Mouse (Mus musculus) testis, postnatal 14 days (tissue): Measurements from ENCODE around the gene Tsr2.

Source experiments
- DNase-seq: peaks from one replicate; pipeline ENCODE4 v3.0.0; 2021; ENCODE audit warnings: low spot score

Gene Tsr2

DNA sequence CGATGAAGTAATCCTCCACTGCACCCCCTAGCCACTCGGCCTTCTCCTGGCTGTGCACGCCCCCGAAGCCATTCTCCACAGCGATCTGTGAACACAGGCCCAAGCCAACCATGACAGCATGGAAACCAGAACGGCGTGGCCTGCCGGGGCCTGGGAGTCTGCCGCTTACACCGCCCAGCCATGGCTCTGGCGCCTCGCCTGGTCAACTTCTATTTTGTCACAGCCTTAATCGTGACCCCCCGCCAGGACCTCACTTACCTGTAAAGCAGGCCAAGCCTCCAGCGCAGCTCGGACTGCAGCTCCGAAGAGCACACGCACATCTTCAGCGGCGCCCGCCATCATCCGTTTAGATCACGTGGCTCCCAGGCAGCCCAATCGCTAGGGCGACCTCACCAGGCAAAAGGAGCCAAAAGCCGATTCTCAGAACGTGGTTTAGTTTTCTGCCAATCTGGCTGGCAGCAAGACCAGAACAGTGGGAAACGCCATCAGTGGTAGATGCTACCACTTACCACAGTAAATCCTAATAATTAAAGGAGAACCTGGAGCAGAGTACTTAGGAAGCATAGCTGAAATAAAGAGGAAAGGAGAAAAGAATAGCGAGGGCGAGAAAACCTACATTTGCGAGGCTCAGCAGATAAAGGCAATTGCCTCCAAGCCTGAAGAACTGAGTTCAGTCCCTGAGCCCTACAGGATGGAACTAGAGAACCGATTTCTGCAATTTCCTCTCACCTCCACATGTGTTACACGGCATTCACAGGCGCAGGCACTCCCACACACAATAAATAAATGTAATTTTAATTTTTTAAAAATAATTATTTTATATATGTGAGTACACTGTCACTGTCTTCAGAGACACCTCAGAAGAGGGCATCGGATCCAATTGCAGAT is at the start of gene Tsr2:
TSS of gene Tsr2 (minus strand) at position 373 of the 888 bp plus-strand sequence.
- DNase-seq: peak; percentile 79

DNA sequence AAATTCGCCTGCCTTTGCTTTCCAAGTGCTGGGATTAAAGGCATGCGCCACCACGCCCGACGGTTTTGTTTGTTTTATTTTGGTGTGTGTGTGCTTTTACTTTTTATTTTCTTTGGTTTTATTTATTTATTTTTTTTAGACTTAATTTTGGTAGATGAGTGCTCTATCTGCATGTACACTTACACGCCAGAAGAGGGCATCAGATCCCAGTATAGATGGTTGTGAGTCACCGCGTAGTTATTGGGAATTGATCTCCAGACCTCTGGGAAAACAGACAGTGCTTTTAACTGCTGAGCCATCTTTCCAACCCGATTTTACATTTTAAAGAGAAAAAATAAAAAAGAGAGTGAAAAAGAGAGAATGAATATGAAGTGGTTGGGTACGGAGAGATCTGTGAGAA is 36.4 kb upstream of the Tsr2 start:
- no peak for DNase-seq

DNA sequence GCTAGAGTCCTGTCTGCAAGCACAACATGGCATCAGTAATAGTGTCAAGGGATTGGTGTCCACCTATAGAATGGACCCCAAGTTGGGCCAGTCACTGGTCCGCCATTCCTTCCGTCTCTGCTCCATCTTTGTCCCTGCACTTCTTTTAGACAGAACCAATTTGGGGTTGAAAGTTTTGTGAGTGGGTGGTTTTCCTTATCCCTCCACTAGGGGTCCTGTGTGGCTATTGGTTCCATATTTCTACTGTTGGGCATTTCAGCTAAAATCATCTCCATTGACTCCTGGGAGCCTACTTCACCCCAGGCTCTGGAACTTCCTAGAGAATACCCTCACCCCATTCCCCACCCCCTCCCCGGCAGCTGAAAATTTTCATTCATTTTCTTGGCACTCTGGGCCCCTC is 34.1 kb upstream of the Tsr2 start:
- DNase-seq: no peak

DNA sequence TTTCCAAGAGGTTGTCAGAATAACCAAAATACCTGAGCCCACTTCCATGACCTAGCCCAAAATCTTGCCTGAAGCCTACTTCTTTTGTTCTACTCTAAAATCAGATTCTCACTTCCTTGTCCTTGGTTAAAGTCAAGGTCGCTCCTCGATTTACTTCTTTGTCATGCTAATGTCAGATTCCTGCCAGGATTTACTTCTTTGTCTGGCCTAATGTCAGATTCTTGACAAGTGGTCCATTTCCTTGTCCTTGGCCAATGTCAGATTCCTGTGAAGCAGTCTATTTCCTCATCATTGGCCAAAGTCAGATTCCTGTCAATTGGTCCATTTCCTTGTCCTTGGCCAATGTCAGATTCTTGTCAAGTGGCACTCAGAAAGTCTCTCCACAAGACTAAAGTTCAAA is 27.6 kb upstream of the Tsr2 start:
- no peak for DNase-seq

DNA sequence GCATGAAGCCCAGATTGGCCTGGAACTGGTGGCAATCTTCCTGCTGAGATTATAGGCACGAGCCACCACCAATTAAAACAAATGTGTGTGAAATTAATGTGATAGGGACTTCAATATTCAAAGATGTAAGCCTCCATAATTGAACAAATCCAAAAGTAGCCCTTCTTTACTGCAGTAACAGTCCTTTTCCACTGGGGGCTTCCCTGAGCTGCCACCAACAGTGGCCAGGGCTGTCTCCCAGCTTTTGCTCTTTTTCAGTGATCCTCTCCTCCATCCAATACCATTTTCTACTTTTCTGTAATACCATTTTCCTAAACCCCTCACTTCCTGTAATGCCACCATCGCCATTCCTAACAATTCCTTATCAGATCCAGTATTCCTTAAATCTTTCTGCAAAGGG is 21.1 kb upstream of the Tsr2 start:
- DNase-seq: no peak

DNA sequence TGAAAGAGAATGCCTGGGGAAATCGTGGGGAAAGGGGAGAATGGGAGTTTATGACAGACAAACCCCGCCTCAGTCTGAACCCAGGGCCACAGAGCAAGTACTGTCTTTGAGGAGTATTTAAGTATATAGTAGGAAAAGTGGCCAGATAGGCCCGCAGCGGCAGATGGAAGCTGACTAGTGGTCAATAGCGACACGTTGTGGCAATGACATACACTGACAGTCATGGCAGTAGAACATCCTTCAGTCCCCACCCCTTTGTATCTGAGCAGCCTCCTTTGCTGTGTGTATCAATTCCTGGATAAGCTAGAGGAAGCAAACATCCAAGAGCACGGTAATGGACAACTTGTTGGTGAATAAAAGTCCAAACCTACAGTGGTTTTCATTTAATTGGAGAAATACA is 20.5 kb upstream of the Tsr2 start:
- no peak for DNase-seq

DNA sequence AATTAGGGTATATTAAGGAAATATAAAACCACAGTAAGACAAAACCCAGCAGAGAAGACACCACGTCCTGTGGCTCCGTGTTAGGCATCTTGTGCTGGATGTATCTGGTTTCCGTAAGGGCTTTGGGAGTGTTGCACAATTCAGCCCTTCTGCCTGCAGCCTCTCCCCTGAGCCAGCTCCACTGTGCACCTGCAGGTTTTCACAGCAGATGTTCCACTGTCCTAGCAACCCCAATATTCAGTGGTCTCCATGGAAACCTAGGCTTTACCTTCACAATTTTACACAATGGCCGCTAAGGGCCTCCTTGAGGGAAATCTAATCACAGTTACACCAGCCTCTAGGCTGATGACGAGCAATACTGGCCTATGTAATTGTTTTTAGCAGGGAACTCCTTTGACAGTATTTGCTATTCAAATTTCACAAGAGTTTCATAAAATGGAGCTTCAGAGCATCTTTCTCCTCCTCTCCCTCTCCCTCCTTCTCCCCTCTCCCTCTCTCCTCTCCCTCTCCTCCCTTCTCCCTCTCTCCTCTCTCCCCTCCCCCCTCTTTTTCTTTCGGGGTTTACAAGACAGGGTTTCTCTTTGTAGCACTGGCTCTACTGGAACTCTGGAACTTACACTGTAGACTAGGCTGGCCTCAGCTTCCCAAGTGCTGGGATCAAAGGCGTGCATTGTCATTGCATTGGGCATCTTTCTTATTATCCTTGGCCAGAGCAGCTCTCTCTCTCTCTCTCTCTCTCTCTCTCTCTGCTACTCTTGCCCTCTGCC is 11.1 kb upstream of the Tsr2 start:
- no peak for DNase-seq

DNA sequence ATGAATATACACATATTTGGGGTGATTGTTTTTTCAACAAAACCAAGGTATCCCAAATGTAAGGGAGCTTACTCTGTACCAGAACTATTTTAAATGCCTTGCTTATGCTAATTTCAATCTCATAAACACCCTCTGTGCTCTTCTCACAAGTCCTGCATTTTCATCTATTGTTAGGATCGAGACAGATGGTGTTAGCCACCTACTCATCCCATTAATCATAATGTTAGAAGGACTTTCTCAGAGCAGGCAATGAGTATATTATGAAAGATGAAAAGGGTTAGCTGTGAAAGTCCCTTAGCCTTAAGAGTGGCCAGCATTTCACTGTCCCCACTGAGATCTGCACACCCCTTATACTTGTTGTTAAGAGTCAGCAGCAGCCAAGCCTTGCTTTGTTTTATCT is 8.9 kb downstream of the Tsr2 start:
- DNase-seq: no peak

DNA sequence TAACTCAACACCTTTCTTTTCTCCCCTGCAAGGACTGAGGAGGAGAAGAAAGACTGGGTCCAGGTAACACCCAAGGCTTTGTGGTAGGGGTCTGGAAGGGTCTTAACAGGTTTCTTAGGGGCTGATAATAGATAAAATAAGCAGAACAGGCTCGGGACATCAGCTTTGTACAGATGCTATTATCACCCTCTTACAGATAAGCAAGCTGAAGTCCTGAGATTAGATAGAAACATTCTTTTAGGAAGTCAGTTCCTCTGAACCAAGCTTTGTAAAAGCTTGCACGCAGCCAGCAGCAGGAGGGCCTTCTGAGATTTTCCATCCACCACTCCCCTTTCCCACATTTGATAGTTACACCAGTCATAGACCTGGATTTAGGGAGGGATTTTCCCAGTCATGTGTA is 10.7 kb downstream of the Tsr2 start:
- DNase-seq: no peak

DNA sequence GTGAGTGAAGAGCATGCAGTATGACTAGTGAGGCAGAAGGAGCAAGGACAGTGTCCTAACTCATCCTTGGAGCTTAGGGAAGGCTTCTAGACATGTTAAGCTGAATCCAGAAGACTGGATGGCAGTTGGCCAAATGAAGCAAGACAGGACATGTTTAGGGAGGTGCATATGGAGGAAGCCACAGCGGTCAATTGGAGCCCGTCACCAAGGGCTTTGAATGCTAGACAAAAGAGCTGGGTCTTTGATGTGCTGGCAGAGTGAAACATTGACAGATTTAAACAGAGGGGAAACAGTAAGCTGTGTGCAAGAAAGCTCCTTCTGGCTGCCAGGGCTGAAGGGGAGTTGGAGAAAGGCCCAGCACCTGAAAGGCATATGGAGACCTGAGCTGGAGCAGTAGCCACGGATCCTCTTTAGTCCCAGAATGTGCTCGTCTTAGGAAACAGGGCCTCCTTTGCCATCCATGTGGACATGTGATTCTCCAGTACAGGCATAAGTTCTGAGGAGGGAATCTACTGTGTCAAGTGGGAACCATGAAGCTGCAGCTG is 19.3 kb downstream of the Tsr2 start:
- no peak for DNase-seq

DNA sequence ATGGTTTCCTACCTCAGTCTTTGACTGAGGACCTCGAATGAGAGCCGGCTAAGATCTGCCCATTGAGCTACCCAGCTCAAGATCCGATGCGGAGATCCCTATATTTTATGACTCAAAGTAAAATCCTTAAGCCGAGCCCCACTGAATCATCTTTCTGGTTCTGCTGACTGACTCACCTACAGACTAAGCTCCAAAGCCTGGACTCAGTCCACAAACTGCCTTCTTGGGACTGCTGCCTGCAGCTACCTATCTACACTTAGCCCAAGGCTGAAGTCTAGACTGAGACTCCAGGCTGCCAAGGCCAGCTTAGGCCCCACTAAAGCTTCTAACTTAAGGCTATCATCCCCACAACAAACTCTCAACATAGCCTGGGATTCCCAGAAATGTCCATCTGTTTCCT is 20.3 kb downstream of the Tsr2 start:
- no peak for DNase-seq

DNA sequence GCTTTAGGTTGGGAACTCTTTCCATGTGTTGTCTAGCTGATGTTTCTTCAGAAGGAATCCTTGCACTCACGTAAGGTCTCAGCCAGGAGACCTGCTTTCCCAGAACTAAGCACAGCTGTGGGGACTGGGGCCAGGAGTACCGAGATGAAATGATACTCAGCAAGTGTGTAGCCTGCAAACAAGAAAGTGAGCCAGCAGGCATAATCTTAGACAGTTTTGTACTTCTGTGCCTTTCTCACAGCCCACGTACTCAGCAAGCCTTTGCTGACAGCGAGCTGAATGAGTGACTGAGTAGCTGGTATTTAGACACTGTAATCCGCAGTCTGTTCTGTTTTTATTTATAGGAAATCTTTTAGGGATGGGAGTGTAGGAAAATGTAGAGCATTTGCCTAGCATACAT is 28.5 kb downstream of the Tsr2 start:
- DNase-seq: no peak

DNA sequence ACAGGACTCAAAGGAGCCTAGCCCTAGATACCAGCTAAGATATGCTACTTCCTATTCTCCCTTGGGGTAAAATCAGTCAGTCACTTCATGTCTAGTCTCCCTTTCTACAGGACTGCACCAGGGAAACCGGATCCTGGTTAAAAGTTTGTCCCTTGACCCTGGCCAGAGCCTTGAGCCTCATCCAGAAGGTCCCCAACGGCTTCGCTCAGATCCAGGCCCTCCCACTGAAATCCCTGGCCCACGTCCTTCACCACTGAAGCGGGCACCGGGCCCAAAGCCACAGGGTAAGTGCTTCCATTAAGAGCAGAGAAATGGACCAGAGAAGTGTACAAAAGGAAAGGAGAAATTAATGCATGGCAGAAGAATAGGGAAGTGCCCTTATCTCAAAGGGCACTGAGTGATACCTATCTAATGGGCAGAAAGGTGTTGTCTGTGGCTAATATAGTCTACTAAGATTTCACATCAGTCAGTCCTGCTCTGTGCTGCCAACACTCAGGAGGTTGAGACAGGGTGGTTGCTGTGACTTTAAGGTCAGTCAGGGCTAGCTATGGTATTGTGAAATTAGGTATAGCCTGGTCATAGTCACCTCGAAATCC is 30.2 kb downstream of the Tsr2 start:
- DNase-seq: no peak

DNA sequence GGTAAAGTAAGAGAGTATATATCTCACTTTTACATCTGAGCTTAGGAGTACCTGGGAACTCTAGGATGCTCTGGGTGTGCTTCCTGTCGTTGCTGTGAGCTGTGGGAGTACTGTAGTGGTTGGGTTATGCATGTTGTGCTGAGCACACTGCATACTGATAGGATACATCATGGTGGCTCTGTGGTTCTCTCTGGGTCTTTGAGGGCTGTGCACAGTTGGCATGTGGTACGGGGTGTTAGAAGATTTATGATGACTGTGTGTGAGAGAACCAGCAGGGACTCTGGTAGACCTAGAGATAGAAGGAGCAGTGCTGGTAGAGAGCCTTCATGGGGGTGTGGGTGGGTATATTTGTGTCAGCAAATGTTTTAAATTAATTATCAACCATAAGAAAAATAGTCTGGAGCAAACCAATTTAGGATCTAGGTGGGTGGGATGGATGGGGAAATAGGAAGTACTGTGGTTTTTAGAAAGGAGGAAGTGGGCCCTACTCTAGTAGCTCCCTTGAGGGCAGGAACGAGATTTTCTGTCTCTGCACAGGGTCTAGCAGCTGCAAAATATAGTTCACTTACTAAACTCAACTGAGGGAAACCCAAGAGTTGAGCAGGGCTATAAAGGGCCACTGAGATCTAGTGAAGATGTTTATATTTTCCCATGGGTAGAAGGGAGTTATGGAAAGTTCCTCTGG is 34.6 kb downstream of the Tsr2 start:
- DNase-seq: no peak

DNA sequence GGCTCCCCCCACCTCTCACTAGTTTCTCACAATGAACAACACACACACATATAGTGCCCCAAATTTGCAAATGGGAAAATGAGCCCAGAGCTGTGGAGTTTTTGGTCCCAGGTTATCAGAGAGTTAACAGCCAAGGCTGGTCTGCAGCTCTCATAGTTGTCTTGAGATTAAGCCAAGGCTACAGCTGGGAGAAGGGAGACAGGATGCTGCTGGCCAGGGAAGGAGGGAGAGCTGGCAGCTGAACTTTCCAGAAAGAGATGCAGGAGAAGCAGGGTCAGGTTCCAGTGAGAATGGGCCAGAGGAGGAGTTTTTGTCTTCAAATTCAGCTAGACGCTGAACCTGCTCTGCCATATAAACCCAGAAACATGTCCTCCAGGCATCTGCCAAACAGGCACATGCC is 37.0 kb downstream of the Tsr2 start:
- DNase-seq: peak; percentile 8

DNA sequence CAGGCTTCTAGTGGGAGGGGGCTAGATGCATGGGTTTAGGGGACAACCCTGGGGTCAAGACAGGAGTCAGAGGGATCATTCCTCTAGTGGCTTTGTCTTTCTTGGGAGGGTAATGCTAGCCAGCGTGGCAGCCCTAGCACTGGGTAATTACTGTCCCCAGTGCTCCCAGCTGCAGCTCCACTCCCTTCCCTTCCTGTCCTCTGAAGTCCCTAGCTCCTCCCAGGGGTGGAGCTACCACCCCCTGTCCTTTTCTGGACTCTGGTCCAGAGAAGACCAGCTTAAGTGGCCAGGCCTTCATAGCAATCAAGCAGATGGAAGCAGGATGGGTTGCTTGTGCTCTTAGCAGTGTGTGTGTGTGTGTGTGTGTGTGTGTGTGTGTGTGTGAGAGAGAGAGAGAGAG is 40.8 kb downstream of the Tsr2 start:
- DNase-seq: no peak

DNA sequence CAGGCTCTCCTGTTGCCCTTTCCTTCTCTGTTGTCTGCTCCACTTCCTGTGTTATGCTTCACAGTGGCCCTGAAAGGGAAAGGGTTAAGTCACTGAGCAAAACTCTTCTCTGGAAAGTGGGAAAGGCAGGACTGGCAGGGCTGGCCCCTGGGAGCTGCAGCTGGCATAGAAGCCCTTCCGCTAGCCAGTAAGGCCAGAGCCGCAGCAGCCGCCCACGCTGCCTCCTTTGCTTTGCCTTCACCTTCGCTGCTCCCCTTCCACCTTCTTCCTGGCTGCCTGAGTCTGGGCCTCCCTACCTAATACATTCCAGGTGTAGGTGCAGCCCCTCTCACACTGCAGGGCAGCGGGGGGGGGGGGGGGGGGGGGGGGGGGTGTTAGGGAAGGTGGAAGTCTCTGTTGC is 41.9 kb downstream of the Tsr2 start:
- DNase-seq: no peak

DNA sequence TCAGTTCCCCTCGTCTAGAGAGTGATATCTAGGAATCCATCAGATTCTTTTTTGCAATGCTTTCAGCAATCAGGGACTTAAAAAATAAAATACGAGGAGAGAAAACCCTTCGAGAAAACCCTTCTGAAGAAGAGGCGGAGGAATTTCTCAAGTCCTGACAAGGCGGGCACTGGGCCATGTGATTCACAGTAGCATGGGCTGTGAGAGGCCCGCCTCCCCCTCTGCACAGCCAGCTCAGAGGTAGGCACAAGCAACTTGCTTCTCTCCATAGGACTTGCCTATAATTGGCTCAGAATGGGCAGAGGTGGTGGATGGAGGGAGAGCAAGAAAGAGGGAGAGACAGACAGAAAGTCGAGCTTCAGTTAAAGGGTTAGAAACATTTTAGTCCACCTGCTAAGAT is 46.0 kb downstream of the Tsr2 start:
- no peak for DNase-seq

DNA sequence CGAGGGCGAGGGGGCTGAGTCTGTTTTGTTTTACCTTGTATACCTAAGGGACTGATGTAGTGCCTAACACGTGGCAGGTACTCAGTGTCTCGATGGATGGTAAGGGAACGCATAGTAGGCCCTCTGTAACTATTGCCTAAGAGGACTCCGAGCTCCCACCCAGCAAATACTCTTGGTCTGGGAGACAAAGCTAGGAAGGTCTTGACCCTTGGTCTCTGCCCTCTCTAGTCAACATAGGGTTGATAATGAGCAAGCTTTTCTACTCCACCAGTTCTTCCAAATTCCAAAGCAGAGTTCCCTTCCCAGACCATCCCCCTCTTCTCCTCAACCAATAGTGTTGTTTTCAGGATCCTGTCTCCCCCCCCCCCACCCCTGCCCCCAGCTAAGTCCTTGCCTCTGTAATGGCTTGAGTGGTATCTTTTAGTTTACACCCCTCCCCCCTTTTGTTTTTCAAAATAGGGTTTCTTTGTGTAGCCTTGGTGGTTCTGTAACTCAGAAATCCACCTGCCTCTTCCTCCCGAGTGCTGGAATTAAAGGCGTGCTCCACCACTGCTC is 46.6 kb downstream of the Tsr2 start:
- DNase-seq: no peak

DNA sequence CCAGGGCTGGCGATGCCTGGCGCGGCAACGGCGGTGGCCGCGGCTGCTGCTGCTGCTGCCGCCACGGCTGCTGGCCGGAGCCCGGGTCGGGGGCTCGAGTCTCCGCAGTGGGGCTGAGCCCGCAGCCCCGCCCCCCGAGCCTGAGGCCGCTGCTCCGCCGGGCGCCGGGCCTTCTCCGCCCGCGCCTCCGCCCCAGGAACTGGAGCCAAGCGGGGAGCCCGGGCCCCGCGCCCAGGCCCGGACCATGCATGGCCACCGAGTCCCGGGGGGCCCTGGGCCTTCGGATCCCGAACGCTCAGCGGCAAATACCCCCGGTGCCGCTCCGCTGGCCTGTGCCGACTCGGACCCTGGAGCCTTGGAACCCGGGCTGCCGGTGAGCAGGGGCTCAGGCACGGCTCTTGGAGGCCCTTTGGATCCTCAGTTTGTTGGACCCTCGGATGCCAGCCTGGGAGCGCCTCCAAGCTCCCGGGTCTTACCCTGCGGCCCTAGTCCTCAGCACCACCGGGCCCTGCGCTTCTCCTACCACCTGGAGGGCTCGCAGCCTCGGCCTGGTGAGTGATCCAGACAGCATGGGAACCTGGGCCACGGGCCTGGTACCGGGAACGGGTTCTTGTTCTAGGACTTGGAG is 48.8 kb downstream of the Tsr2 start:
- peak; percentile 10 for DNase-seq

DNA sequence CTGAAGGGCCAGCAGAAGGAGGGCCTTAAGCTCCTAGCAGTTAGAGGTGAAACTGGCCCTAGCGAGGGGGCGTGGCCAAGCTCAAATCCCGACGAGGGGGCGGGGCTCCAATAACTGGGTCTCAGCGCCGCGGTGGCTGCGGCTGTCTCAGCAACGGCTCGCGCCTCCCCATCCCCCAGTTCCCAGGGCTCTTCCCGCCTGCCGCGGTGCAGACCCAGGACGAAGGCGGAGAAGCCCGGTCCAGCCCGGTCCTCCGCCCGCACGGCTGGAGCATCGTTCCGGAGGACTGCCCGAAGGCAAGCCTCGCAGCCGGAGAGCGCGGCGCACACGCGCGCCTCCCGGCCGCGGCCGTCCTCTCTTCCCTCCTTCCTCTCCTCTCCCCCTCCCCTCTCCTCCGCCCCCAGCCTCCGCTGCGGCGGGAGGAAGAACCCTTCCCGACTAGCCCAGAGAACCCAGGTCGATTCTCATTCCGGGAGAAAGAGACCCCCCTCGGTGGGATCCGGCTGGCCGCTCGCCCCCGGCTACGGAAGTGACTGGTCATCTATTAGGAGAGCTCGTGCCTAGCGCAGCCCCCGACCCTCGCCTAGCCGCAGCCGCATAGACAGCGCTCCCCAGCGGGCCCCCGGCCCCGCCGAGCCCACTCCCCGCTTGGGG is 49.4 kb downstream of the Tsr2 start:
- DNase-seq: peak; percentile 85
